Mouse (Mus musculus): Measurements from ENCODE around the gene Mtus2. TPM values are rescaled to one million over a fixed set of nuclear protein-coding genes. Genes with fewer than 3 reads are reported as not detected.

Gene Mtus2
- total and polyA plus RNA-seq, 3 experiments, result 0.03 to 0.13 TPM; not detected in 1

DNA sequence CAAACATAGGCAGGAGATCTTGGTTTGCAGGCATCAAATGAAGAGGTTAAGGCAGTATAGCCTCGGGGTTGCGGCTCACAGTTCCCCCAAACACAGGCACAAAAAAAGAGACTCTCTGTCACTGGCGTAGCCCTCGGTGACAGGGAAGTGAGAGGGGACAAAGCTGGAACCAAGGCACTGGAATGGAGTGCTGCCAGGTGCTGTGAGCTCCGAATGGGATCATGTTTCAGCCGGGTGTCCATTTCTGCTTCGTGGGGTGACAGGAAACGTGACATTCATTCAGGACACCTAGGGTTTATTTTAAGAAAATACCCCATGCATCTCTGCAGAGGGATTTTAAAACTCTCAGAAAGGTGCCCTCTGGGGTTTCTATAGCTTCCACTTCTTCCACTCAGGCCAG, 397.4 kb downstream of the Mtus2 start:
- TF ChIP-seq CHD2 (IDR thresholded peaks at IDR 0.05; ENCODE audit: low read length) (no peak), BHLHE40 (IDR thresholded peaks at IDR 0.05; ENCODE audit: low read depth, low read length) (no peak), TBP (conservative IDR thresholded peaks at IDR 0.05; ENCODE audit: low read depth, low read length) (no peak), ZNF384 (IDR thresholded peaks at IDR 0.05; ENCODE audit: low read depth, low read length) (no peak), MAFK (IDR thresholded peaks at IDR 0.05; ENCODE audit: insufficient replicate concordance, low read length) (no peak), ZC3H11A (IDR thresholded peaks at IDR 0.05; ENCODE audit: low read depth, low read length) (no peak), SMC3 (IDR thresholded peaks at IDR 0.05; ENCODE audit: low read depth, low read length) (no peak), MXI1 (IDR thresholded peaks at IDR 0.05; ENCODE audit: low read depth, low read length) (no peak)
- H3K4me2 ChIP-seq (ENCODE audit: insufficient read depth, low read depth, poor library complexity, severe bottlenecking), result no peak overlapping the region

DNA sequence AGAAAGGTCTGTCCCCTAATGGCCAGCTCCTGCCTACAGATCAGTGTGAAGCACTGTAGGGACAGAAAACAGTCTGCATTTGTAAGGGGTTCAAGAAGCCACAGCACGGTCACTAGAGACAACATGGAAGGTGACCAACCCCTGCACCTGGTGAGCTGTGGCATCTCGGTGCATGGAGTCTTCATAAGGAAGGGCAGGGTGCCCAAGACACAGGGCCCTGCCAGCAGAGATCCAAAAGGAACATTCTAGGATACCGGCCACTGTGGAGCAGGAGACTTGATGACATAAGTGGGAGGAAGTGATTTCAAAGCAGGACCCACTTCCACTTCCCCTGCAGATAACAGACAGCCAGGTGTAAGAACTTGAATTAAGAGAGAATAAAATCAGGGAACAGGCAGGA, 398.7 kb downstream of the Mtus2 start:
- no peaks in the 10 kb centered on the region for H3K27me3 ChIP-seq (replicated peaks)
- in situ Hi-C loops (cut with MboI; ENCODE audit: low pct_ligation_motif_present, low pct_unique_long_range_greater_than_20kb, low sequenced_read_pairs), result no loop called here
- DNase-seq (ENCODE audit: extremely low read depth), result no peak
- no peak overlapping the region for H3K4me3 ChIP-seq (replicated peaks in 1 of 3; ENCODE audit: low read depth in 2 of 3, low read length in 2 of 3, poor library complexity in 1 of 3)
- H3K9me3 ChIP-seq (replicated peaks; ENCODE audit: low read length), result peaks cover 5% of the 10 kb centered on the region
- H3K9ac ChIP-seq (ENCODE audit: insufficient read depth, low read depth), result no peak overlapping the region
- dilution Hi-C loops (cut with MboI; ENCODE audit: extremely low pct_ligation_motif_present, extremely low pct_unique_long_range_greater_than_20kb, low sequenced_read_pairs), result no loop called here
- peaks cover 82% of the 10 kb centered on the region for H3K79me2 ChIP-seq (replicated peaks; ENCODE audit: control insufficient read depth, extremely low read depth, insufficient read depth, poor library complexity, severe bottlenecking)
- TF ChIP-seq KAT2A (IDR thresholded peaks at IDR 0.05; ENCODE audit: insufficient replicate concordance, low read length), result no peak
- no peak for TF ChIP-seq POLR2A (IDR thresholded peaks at IDR 0.05; ENCODE audit: low read depth, low read length)
- no peak for TF ChIP-seq USF1 (IDR thresholded peaks at IDR 0.05; ENCODE audit: low read depth, low read length)
- no peak for TF ChIP-seq POLR2AphosphoS2 (IDR thresholded peaks at IDR 0.05; ENCODE audit: low read depth, low read length)
- TF ChIP-seq ZMIZ1 (IDR thresholded peaks at IDR 0.05; ENCODE audit: low read depth, low read length), result no peak
- no peak for TF ChIP-seq NELFE (IDR thresholded peaks at IDR 0.05; ENCODE audit: low read depth, low read length)
- no peak for TF ChIP-seq BHLHE40 (IDR thresholded peaks at IDR 0.05; ENCODE audit: low read depth, low read length)
- no peak for TF ChIP-seq RAD21 (IDR thresholded peaks at IDR 0.05; ENCODE audit: low read depth, low read length)
- H3K4me1 ChIP-seq (ENCODE audit: control insufficient read depth in 1 of 2, insufficient read depth in 2 of 2), result peaks cover under 1 to 6% of the 10 kb centered on the region in 2 experiments; a peak in 3 of 4 replicates
- peaks cover 86 to 96% of the 10 kb centered on the region in 2 experiments for H3K36me3 ChIP-seq (replicated peaks in 1 of 2; ENCODE audit: control insufficient read depth in 1 of 2, insufficient read depth in 1 of 2, low read length in 1 of 2)
- H3K4me2 ChIP-seq (ENCODE audit: insufficient read depth, low read depth, poor library complexity, severe bottlenecking), result no peak overlapping the region
- no peak overlapping the region for H3K27ac ChIP-seq (ENCODE audit: insufficient read depth, low read depth)

More for the DNA sequence above, 397.4 kb downstream of the Mtus2 start:
- no peaks in the 10 kb centered on the region for H3K27me3 ChIP-seq (replicated peaks)
- no peaks in the 10 kb centered on the region; a peak in 1 of 4 replicates for H3K4me1 ChIP-seq (ENCODE audit: control insufficient read depth in 1 of 2, insufficient read depth in 2 of 2)
- H3K9me3 ChIP-seq (replicated peaks; ENCODE audit: low read length), result peaks cover 5% of the 10 kb centered on the region
- H3K79me2 ChIP-seq (replicated peaks; ENCODE audit: control insufficient read depth, extremely low read depth, insufficient read depth, poor library complexity, severe bottlenecking), result peaks cover 75% of the 10 kb centered on the region
- H3K4me3 ChIP-seq (replicated peaks in 1 of 3; ENCODE audit: low read depth in 2 of 3, low read length in 2 of 3, poor library complexity in 1 of 3), result no peak overlapping the region
- no peak overlapping the region for H3K27ac ChIP-seq (ENCODE audit: insufficient read depth, low read depth)
- DNase-seq (ENCODE audit: extremely low read depth), result no peak
- dilution Hi-C loops (cut with MboI; ENCODE audit: extremely low pct_ligation_motif_present, extremely low pct_unique_long_range_greater_than_20kb, low sequenced_read_pairs) (no loop called here), in situ Hi-C loops (cut with MboI; ENCODE audit: low pct_ligation_motif_present, low pct_unique_long_range_greater_than_20kb, low sequenced_read_pairs) (no loop called here)
- peaks cover 91 to 98% of the 10 kb centered on the region in 2 experiments for H3K36me3 ChIP-seq (replicated peaks in 1 of 2; ENCODE audit: control insufficient read depth in 1 of 2, insufficient read depth in 1 of 2, low read length in 1 of 2)
- H3K9ac ChIP-seq (ENCODE audit: insufficient read depth, low read depth), result no peak overlapping the region

DNA sequence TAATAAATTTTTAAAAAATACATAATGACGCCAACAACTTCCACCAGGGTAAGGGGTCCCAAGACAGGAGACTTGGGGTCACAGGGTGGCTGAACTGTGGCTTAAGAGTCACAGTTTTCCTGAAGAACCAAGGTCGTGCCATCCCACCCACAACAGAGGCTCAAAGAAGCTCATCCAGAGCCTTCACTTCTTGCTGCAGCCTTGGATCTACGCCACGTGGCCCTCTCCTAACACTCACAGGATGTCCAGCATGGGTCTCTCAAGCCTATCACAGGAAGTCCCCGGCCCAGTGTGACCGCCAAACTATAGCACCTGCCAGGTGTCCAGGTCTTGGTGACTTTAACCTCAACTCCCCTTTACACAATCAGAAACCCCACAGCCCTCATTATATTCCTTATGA, 400.0 kb downstream of the Mtus2 start:
- TF ChIP-seq MAZ (IDR thresholded peaks at IDR 0.05; ENCODE audit: low read depth, low read length) (no peak), UBTF (IDR thresholded peaks at IDR 0.05; ENCODE audit: low read depth, low read length) (no peak), MXI1 (IDR thresholded peaks at IDR 0.05; ENCODE audit: low read depth, low read length) (no peak), ZNF384 (IDR thresholded peaks at IDR 0.05; ENCODE audit: low read depth, low read length) (no peak), GABPA (IDR thresholded peaks at IDR 0.05; ENCODE audit: insufficient replicate concordance, low read depth, low read length) (no peak), USF2 (conservative IDR thresholded peaks at IDR 0.05; ENCODE audit: low read depth, low read length) (no peak), USF1 (IDR thresholded peaks at IDR 0.05; ENCODE audit: low read depth, low read length) (no peak), RCOR1 (conservative IDR thresholded peaks at IDR 0.05; ENCODE audit: low read depth, low read length) (no peak), BHLHE40 (IDR thresholded peaks at IDR 0.05; ENCODE audit: low read depth, low read length) (no peak), ZC3H11A (IDR thresholded peaks at IDR 0.05; ENCODE audit: low read depth, low read length) (no peak), POLR2AphosphoS2 (IDR thresholded peaks at IDR 0.05; ENCODE audit: low read depth, low read length) (no peak), TBP (conservative IDR thresholded peaks at IDR 0.05; ENCODE audit: low read depth, low read length) (no peak), HCFC1 (IDR thresholded peaks at IDR 0.05; ENCODE audit: low read depth, low read length) (no peak), SMC3 (IDR thresholded peaks at IDR 0.05; ENCODE audit: low read depth, low read length) (no peak)
- dilution Hi-C loops (cut with MboI; ENCODE audit: extremely low pct_ligation_motif_present, extremely low pct_unique_long_range_greater_than_20kb, low sequenced_read_pairs) (no loop called here), in situ Hi-C loops (cut with MboI; ENCODE audit: low pct_ligation_motif_present, low pct_unique_long_range_greater_than_20kb, low sequenced_read_pairs) (no loop called here)
- Histone ChIP-seq H3K79me2 (replicated peaks; ENCODE audit: control insufficient read depth, extremely low read depth, insufficient read depth, poor library complexity, severe bottlenecking) (peaks cover 88% of the 10 kb centered on the region), H3K4me1 (ENCODE audit: control insufficient read depth in 1 of 2, insufficient read depth in 2 of 2) (peaks cover 12 to 19% of the 10 kb centered on the region in 2 experiments), H3K4me2 (ENCODE audit: insufficient read depth, low read depth, poor library complexity, severe bottlenecking) (no peak overlapping the region), H3K9me3 (replicated peaks; ENCODE audit: low read length) (peaks cover under 1% of the 10 kb centered on the region), H3K27me3 (replicated peaks) (no peaks in the 10 kb centered on the region), H3K27ac (ENCODE audit: insufficient read depth, low read depth) (no peak overlapping the region), H3K4me3 (replicated peaks in 1 of 3; ENCODE audit: low read depth in 2 of 3, low read length in 2 of 3, poor library complexity in 1 of 3) (no peak overlapping the region), H3K9ac (ENCODE audit: insufficient read depth, low read depth) (no peak overlapping the region), H3K36me3 (replicated peaks in 1 of 2; ENCODE audit: control insufficient read depth in 1 of 2, insufficient read depth in 1 of 2, low read length in 1 of 2) (peaks cover 86 to 96% of the 10 kb centered on the region in 2 experiments)
- no peak for DNase-seq (ENCODE audit: extremely low read depth)

Measured in CH12.LX (cell line).